Mouse (Mus musculus) urinary bladder, postnatal 14 days (tissue): ENCODE results near the gene Mad1l1.
A peak's percentile ranks its signal among the peaks of the same experiment; 100 is the strongest.

Experiments
- DNase-seq: peaks from one replicate; pipeline ENCODE4 v3.0.0; 2021; ENCODE audit warnings: low spot score

The Mad1l1 gene

DNA sequence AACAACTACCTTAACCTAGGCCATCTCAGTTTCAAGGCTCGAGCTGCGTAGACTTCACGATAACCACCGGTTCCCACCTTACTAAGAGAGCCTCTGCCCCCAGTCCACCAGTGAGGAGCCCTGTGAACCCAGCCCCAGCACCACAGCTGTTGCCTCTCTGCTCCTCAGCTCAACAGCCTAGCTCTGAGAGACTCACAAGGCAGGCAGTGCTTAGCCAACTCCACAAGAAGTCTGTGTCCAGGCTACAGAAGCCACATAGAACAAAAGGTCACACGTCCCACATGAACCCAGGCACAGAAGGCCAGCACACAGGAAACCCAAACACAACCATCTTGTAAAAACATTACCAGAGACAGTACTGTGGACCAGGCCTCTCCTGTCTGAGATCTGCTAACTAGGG is 62.7 kb downstream of the Mad1l1 start:
- DNase-seq = no peak

DNA sequence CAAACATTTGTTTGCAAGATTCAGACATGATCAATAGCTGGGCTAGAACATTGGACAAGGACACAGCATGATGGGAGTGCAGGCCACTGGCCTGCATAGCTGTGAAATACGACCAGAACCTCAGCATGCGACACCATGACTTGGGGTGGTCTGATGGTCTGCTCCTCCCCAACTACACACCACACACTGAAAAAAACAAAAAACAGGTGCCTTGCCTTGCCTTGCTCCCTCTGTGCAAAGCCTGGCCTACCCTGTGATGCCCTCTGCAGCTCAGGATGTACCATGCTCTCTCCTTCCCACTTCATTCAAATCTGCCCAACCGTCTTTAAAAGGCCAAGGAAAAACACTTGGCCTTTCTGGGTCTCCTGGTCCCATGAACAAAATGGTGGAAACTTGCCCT is 63.3 kb downstream of the Mad1l1 start:
- DNase-seq = no peak

DNA sequence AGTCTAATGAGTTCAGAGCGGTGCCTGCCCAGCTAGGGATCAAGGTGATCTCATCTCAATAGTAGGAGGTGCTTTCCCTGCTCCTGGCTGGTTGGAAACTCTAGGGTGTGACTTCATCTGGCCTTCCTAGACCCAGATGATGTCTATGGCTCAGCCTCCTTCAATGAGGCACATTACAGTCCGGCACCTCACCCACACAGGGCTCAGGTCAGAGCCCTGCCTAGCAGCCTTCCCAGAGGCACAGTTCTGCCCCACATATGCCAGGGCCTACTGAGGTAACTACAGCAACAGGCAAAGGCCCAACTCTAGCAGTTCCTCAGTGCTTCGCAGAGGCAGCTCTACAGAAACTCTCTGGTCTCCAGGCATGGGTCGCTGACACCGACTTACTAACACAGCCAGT is 63.9 kb downstream of the Mad1l1 start:
- no peak for DNase-seq

DNA sequence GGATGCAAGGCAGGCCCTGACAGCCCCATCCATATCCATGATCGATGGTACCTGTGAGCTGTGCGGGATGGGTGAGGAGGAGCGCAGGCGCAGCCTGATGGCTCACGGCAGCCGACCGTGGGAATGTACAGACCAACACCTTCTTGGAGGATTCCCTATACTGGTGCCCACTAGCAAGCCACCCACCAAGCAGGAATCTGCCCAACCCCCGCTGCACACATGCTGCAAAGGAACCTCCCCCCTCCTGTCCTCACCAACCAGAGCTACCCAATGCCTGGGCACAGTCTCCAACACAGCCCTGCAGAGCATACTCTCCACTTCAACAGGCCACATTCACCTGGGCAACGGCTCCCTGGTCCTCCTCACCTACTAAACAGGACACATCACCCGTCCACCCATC is 64.7 kb downstream of the Mad1l1 start:
- no peak for DNase-seq

DNA sequence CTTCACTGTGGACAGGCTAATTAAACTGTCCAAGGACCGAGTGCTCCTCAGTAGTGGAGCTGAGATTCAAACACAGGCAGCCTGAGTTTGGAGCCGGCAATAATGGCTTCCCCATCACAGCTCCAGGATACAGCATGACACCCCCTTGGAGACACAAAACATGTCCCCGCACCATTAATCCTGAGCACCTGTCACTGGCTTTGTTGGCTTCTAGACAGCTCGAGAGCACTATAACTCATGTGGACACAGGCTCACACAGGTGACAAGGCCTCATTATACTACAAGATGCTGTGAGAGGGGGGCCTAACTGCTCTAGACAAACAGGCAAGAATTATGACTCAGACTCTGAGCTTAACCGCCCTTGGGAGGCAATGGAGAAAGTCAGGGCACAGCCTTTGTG is 66.1 kb downstream of the Mad1l1 start:
- DNase-seq = no peak

DNA sequence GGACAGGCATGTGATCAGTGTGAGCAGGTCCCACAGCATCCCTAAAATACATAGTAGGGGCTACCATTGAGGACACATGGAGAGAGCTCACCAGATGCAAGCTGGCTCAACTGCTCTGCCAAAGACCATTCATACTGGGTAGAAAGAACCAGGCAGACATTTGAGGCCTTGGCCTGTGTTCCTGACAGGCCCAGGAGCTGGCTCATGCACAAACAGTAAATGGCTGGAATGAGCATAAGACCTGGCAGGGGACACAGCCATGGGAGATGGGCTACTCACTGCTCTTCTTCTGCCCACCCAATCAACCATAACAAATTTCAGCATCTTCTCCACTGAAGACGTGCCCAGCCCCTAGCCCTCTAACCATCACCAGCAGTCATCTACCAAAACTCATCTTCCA is 66.7 kb downstream of the Mad1l1 start:
- no peak for DNase-seq

DNA sequence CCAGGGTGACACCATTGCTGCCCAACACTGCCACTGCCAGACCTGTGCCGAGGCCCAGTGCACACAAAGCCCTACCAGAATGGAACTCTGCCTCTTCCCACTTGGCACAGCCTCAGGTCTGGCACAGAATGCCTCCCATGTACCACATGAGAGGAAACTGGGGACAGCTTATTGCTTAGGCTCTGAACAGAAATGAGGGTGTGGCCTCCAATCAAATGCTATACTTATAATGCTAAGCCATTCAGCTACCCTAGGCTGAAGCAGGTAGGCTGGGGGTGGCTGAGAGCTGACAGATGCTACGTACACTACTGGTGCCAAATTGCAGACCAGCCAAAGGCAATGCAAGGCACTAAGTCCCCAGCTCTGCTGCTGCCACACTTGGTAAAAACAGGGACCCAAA is 69.4 kb downstream of the Mad1l1 start:
- DNase-seq = no peak

DNA sequence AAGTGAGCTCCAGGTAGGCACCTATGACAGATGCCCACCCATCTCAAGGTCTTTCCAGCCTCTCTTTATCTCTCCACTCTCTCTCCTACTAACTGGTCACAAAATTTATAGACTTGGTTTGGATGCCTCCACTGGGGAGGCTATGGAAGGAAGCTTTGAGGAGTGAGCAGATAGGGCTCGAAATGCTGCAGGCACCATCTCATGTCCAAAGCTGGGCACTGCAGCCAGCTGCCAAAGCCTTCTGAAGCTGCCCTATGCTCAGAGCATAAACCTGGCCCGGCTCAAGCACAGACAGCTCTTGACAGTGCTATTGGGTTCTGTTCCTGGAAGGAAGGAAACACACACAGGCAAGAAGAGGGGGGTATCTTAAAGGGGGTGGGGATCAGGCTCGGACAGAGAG is 71.0 kb downstream of the Mad1l1 start:
- DNase-seq = no peak

DNA sequence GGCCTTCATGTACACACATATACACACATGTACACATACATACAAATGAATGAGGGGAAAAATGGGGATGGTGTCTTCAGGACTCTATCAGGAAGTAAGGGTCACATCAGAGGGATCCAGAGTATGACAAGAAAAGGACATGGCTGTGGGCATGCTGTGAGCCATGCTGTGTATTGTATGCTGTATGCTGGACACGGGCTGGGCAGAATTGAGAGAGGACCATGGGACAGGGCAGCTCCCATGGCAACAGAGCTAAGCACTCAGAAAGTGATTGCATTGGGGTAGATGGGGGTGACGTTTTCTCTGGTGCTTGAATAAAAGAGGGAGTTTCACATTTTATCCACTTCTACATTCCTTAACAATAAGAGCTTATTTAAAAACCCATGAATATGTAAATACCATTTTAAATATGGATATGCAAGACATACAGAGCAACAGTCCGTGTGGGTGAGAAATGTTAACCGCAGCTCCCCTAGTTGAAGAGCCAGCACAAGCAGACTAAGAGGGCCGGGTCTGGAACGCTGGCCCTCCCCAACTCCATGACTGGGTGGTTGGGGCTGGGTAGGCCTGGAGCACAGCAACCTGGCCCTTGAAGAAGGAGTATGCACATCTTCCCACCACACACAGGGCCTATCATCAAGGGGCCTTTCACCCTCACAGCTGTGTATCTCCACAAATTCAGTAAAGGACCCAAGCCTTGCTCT is 71.8 kb downstream of the Mad1l1 start:
- no peak for DNase-seq

DNA sequence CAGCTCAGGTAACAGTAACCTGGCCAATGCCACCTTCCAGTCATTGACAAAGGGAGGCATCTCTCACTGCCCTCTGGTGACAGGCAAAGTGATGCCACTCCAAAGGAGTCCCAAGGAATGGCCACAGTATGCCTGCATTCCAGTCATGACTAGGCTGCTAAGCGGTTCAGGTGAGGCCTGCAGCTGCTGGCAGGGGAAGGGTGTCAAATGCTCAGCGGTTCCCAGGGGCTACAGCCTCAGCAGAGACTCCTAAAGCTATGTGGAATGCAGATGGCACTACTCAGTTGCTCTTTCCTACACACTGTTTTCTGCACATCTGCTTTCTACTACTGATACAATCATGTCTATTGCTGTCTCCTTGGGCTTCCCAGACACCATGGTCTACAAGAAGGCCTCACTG is 73.3 kb downstream of the Mad1l1 start:
- DNase-seq = no peak

DNA sequence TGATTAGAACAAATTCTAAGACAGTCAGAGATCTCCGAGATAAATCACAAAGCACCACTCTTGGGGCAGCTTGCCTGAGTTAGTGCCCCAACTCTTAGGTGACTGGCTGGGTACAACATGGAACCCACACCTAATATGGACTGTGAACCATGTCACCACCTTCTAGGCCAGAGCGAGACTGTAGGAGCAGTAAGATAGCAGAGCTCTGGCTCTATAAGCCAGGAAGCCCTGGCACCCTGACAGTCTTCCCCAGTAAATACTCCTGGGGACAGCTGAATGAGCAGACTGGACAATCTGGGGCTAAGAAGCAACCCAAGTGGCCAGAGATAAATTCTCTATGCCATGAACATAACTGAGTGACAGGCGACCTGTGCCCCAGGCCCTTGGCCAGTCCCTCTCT is 81.1 kb downstream of the Mad1l1 start:
- DNase-seq = no peak

DNA sequence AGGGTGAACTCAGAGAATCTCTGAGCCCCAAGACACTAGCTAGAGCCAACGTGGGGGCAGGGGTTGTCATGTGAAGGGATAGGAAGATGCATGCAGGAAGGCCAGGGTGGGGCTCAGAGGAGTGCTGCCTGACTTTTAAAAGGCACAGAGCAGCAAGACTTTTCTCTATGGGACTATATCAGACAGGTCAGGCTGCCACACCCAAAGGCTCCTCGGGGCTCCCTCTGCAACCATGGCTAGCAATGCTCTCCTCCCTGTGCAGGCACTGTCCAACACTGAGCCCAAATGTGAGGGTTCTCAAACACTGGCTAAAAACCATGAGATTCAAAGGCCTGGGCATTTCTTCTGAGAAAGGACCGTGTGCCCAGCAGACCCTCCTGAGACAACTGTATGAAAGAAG is 82.5 kb downstream of the Mad1l1 start:
- DNase-seq = no peak

DNA sequence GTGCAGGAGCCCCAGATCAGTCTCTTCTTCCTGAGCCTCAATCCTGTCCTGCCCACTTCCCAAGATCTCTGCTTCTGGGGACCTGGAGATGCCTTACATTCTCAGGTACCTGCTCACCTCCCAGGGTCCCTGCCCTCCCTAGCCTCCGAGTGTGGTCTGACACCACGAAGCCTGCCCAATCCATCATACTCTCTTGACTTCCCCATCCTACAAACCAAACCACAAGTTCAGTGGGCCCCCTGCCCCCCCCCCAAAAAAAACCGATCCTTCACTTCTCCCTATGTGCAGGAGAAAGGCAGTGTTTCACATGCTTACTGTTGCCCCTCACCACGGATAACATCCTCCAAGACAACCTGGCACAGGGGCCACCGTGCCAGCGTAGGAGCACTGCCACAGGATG is 90.5 kb downstream of the Mad1l1 start:
- no peak for DNase-seq

DNA sequence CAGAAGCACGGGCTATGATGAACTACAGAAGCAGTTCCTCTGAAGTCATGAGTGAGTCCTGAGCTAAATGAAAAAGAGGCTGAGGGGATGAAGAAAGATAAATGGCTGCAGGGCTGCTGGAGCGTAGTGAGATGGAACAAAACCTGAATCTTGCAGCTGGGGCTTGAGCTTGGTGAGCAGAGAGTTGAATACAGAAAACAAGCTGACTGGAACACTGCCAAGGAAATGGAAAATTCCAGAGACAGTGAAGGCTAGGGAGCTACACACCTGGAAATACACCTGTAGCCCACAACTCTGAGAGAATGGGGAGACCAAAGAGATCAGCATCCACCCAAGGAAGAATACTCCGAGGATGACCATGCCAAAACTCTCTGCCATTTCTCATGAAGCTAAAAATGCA is 93.0 kb downstream of the Mad1l1 start:
- DNase-seq = no peak

DNA sequence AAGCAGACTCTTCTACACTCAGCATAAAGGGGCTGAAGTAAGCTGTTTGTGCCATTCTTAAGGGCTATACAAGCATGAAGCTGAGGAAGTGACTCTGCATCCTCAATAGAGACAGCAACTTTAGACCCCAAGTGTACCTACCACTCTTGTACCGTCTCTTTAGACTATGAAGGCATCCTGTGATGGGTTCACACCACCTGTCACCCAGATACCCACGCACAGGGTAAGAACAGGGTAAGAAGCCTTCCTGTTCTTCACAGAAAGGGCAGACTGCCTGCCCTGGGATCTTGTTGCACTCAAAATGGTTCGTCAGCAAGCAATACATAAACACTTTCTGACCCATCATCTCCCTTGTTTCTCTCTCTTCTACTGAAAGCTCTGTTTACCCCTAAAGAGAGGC is 94.5 kb downstream of the Mad1l1 start:
- no peak for DNase-seq

DNA sequence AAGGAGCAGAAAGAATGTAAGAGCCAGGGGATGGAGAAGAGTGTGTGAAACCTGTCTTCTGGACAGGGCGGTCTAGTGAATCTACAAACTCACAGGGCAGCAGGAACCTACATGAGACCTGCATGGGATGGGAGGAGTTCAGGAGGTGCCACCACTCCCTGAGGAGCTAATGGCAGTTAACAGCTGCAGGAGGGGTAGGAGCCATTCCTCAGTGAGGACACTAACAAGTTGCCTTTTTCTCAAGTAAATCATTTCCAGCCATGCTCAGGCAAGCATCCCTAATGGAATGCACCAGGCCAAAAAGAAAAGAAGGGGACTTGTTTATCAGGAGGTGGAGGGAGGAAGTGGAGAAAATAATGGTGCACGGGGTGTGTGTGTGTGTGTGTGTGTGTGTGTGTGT is 95.5 kb downstream of the Mad1l1 start:
- no peak for DNase-seq

DNA sequence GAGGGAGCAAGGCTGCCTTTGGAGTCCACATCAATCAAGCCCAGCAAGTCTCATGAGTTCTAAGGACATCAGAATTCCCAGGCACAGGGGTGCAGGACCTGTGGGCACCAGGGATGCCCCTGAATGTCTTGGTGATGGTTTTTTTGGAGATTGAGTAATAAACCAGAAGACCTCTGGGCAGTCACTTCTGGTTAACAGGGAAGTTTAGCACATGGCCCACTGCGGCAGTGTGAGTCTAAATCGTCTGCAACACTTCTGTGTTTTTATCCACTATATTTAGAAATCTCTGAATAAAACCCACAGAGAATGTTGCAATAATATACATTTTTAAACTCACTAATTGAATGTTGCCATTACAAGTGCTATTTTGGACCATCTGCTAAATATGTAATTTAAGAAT is 96.2 kb downstream of the Mad1l1 start:
- no peak for DNase-seq

DNA sequence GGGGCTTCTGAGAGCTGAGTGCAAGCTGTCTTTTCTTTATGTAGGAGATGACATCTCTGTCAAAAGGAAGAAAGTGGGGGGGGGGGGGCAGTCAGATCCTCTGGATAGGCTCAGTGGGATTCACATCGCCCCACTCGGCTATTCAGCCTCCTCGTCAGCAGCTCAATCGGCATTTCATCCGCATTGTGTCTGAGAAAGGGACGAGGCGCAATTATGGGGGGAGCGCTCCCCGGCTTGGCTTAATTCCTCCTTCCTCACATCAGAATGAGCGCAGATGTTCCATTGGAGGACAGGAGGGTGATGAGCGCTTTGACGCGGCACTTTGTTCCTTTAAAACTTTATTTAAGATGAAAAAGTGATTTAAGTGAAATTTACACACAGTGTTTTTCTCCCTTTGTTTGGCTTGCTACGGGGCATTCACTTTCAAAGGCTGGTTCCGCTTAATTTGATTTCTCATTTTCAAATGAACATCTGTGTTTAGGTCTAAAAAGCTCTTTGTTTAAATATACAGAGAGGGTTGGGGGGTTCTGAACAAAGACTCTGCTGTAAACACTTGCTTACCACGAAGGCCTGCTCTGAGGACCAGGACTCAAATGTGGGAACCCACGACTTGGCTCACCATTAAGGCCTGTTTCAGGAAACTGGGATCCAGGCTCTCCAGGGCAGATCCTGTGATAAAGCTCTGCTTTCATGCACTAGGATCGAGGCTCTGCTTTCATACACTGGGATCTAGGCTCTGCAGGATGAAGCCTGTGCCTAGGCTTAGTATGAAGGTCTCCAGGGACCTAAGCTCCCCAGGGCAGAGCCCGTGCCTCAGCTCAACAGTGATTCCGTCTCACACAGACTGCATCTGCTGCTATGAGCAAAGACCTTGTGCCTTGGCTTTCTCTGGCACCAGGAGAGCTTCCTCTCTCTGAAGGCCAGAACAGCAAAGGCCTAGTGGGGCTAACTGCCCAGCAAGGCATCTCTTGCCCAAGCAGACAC is 98.0 kb downstream of the Mad1l1 start:
- DNase-seq = no peak

DNA sequence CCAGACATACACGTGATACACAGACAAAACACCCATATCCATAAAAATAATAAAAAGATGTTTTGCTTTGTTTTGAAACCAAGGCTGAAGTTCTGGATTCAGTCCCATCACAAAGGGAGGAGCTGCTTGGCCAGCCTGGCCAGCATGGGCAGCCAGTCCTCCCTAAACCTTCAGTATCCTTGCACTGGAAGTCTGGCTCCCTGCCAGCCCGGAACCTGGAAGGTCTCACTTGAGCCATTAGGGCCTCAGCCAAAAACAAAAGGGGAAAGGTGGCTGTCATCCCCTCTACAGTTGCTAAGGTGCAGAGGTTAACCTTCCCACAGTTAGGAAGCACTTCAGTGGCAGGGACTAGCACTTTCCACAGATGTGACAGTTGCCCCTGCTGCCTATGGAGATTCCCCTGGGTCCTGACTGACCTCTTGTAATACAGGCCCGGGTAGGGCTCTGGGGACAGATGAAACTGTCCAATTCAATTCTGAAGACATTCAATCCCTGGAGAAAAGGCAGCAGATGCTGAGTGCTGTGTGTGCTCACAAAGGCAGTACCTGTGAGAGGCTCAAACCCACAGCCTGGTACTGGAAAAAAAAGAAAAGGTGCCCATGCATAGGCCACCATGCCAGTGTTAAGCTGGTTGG is 100.2 kb downstream of the Mad1l1 start:
- peak; percentile 28 for DNase-seq

DNA sequence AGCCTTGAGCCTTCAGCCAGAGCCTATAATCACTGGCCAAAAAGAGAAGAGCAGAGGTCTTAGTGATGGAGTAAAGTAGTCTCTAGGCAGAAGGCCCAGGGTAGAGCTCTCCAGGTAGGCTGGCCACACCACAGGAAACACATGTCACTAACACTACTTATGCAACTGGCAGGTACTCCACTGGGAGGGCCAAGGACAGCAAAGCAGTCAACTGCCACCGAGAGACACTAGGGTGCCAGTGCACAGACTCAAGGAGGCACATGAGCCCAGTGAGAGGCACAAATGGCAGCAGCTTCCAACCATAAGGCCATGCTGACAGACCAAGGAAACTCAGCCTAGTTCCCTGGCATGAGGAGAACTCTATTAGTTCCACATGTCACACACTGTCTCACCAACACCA is 102.1 kb downstream of the Mad1l1 start:
- no peak for DNase-seq

DNA sequence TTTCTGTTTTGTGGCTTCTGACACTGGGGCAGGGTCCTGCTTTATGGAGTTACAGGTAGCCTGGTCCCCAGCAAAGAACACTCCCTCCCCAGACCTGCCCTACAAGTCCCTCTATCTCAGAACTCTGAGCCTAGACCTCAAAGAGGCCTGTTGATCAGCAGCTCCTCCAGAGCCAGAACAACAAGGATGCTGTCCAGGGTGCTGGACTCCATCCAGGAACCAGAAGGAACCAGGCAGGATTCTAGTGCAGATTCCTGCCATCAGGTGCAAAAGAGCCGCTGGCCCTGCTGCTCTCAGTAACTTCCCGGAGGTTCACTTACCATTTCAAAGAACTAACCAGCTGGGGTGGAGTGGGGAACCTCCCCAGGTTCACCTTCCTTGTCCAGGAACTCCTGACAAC is 103.5 kb downstream of the Mad1l1 start:
- DNase-seq = peak; percentile 31

DNA sequence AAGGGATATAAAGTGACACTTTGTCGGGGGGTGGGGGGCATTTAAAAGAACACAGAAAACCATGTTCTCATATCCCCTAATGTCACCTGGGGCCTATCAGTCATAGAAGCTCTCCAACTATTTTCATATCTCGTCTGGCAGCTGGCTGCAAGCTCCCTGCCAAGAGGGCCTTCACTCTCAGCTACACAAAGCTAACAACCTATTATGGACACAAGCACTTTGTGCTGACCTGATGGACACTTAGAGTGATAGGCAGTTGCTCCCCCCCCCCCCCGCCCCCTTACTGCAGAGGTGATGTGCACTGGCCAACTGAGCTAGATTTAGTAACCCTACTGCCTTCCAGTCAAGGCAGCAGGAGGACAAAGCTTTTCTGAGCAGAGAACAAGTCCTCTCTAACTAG is 104.3 kb downstream of the Mad1l1 start:
- no peak for DNase-seq

DNA sequence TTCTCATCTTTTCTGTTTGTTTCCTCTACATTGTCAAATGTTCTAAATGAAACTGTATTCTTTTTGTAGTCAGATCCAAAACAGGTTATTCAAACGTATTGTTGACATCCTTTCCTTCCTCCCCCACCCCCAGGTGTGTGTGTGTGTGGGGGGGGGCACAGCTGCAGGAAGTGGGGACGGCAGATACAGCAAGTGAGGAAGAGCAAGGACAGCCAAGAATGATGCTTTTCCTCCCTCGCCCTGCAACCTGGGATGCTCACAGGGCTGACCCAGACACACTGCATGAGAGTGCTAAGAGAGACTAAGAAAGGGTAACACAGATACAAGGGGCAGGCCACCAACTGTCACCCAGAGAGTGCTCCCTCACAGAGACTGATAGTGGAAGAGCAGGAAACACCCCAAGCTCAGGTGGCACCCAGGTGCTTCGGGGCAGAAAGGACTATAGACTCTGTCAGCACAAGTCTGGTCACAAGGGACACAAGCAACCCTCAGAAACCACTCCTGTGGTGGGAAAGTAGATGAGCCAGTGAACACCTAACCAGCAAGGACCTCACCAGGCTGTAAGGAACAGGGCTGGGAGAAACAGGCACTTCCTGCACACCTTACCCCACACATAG is 105.8 kb downstream of the Mad1l1 start:
- DNase-seq = no peak
